Mouse (Mus musculus): ENCODE measurements at regions not wholly inside any gene's neighbourhood (a gene's known extent, or its start where the extent isn't known, plus 50 kb on each side); places are given as distances from the start of the nearest gene placed in this dataset.

GRCm38 (mm10) chr11:111568041-111568440 lies 502.1 kb downstream of the Kcnj2 start:
- TF ChIP-seq GATA1 (IDR thresholded peaks at IDR 0.05; ENCODE audit: low read length) = no peak

DNA sequence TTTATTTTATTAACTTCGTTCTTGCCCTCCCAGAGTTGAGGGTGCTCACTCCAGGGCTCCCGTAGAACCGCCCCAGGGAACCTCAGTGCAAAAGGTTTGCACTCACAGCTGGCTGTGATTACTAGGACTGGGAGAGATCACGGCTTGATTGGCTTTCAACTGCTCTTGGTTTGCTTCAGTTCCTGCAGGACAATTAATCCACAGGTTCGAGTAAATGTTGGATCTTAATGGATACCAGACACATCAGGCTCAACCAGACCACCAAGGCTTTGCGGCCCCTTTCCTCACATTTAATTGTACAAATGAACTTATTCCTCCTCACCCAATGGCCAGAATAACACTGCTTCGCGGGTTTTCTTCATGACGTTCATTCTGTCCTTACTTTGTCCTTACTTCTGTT lies 502.9 kb downstream of the Kcnj2 start:
- TF ChIP-seq GATA1 (IDR thresholded peaks at IDR 0.05; ENCODE audit: low read length) = no peak

DNA sequence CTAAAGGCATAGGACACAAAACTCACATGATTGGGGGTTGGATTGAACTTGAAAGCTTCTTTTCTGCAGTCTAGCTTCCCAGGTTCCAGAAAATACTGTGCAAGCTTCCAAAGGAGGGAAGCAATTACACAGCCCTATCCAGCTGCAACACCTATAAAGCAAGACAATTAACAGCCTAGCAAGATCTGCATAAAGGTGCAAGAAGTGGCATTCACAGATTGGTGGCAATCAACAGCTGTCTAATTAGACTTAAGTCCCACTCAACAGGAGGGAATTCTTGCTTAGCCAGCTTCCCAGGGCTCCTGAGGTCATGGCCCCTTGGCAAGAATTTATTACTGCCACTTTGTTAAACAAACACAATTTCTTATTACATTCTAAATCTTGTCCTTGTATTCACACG lies 511.9 kb downstream of the Kcnj2 start:
- TF ChIP-seq GATA1 (IDR thresholded peaks at IDR 0.05; ENCODE audit: low read length) = no peak

DNA sequence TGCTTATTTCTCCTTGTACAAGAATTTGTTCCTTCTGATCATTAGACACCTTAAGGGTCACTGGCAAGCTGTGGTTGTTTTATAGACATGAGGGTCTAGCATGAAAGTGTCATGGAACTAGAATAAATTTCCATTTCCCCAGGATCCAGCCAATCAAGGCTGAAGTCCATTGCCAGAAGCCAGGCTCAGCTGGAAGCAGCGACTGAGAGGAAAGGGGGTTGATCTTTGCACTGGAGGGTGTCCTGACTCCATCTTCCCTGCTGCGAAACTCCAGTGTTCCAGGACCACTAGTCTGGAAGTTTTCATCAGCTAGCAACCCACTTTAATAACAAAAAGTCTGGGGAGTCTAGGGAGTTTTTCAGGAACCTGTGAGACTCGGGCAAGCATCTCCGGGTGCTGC lies 517.0 kb downstream of the Kcnj2 start:
- TF ChIP-seq GATA1 (IDR thresholded peaks at IDR 0.05; ENCODE audit: low read length) = no peak

DNA sequence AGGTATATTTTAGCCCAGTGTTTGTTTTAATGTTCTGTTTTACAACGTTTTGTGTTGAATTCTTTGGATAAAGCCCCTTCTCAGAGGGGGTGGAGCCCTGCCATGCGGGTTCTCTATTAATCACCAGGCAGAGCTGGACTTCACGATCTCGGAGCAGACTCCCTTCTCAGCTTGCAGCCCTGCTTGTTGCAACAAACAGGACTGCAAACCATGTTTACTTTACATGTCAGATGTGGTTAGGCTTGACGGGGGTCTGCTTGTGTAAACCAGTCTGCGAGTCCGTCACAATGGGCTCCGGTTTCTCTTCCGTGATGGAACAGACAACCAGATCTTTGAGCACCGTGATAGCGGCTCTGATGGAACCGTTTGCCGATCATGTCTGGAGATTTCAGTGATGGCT lies 517.6 kb downstream of the Kcnj2 start:
- no peak for TF ChIP-seq GATA1 (IDR thresholded peaks at IDR 0.05; ENCODE audit: low read length)

DNA sequence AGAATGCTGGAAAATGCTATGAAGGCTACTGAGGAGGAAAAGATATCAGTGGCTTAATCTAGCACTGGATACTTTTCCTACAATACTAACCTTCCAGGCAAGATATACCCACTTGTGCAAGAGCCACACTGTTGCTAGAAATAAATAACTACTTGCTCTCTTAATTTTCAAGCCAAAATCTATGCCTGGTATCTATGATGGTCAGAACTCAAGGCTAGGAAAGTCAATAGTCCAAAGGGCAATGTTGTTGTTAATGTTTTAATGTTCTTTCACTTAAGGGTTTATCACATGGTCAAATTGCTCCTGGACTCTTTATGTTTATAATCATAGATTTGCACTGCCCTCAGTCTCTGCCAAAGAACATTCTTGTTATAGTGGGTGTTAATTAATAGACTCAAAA lies 533.5 kb downstream of the Kcnj2 start:
- no peak for TF ChIP-seq GATA1 (IDR thresholded peaks at IDR 0.05; ENCODE audit: low read length)

GRCm38 (mm10) chr11:111605146-111605545 lies 539.2 kb downstream of the Kcnj2 start:
- no peak for TF ChIP-seq GATA1 (IDR thresholded peaks at IDR 0.05; ENCODE audit: low read length)

GRCm38 (mm10) chr11:111610522-111611015 lies 544.6 kb downstream of the Kcnj2 start:
- no peak for TF ChIP-seq GATA1 (IDR thresholded peaks at IDR 0.05; ENCODE audit: low read length)

- TF ChIP-seq GATA1 (IDR thresholded peaks at IDR 0.05; ENCODE audit: low read length) = no peak
Measured at GRCm38 (mm10) chr11:111643603-111644002, 577.6 kb downstream of the Kcnj2 start.

GRCm38 (mm10) chr11:111652882-111653281 lies 586.9 kb downstream of the Kcnj2 start:
- TF ChIP-seq GATA1 (IDR thresholded peaks at IDR 0.05; ENCODE audit: low read length) = no peak

GRCm38 (mm10) chr11:111657778-111658177 lies 591.8 kb downstream of the Kcnj2 start:
- TF ChIP-seq GATA1 (IDR thresholded peaks at IDR 0.05; ENCODE audit: low read length) = no peak

DNA sequence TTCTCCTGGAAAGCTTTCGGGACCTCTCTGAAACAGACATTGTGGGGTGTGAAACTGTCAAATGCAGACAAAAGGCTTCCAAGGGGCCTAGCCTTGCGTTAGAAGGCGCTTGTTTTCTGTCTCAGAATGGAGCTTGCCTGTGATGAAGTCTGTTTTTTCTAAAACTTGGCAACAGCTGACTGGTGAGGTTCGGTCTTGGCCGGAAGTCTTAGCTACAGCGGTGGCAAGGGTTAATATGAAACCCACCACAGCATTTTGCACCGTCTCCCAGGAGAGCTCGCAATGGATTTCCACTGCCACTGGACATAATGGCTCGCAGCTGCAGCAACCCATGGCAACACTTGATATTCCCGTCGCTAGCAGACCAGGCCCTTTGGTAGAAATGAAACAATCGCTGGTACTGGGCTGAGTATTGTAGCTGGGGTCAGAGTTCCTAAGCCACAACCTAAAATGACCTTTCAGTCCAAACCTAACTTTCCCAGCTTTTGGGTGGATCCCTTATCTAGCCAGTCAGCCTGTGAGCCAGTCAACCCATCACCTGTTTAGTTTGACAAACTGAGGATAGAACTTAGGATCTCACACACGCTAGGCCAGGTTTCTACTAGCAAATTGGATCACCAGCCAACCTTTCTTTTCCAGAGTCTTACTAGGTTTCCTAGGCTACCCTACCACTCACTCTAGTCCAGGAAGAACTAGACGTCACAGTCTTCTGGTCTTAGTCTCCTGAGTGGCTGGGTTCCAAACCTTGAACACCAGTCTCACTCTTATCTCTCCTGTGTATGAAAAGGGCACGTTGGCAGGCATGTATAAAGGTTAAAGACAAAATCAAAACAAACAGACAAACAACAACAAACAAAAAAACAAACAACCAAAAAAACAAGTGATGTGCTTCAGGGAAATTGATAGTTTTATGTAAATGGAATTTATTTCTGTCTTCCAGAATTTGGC lies 592.7 kb downstream of the Kcnj2 start:
- TF ChIP-seq GATA1 (IDR thresholded peaks at IDR 0.05; ENCODE audit: low read length) = no peak

DNA sequence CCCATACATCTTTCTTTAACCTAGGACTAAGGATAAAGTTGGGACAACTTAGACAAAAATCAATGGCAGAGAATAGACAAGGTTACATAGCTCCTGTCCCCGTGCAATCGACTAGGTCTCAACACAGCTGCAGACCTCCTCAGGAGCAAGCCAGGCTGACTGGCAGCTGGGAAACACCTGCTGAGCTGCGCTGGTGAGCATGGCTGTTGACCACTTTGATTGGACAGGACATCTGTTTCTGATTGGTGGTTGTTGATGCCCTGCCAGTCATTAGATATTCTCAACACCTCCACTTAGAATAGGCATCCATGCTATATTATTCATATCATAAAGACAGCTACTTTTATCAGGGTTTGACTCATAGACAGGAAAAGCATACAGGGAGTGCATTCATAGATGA lies 597.3 kb downstream of the Kcnj2 start:
- no peak for TF ChIP-seq GATA1 (IDR thresholded peaks at IDR 0.05; ENCODE audit: low read length)

DNA sequence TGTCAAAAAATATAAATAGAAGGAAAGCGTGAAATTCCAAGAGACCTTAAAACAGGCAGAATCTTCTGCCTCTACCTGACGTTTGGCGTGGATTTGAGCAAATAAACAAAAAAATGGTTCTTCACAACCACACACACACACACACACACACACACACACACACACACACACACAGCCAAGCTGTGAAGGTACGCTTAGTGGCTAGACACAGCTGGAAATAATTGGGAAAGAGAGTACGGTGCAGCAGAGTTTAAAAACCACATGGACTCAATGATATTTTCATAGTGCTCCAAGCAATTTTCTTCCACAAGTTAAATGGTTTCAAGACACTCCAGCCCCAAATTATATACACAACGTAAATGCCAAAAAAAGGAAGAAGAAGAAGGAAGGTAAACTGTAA lies 600.4 kb downstream of the Kcnj2 start:
- no peak for TF ChIP-seq GATA1 (IDR thresholded peaks at IDR 0.05; ENCODE audit: low read length)

DNA sequence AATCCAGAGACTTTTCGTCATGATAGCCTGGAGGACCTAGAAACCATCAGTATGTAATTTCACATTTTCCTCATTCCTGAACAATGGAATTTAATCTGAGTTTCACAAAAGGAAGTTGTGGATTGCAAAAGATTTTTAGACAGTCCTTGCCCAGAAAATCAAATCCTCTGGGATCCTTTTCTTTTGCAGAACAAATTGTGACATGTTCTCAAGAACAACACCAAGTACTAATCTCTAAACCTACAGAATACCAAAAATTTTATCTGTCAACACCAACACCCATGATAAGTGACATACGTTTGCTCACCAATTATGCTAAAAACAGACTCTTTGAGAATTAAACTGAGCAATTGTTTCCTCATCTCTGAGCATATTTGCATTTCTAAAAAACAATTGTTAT lies 605.9 kb downstream of the Kcnj2 start:
- no peak for TF ChIP-seq GATA1 (IDR thresholded peaks at IDR 0.05; ENCODE audit: low read length)

DNA sequence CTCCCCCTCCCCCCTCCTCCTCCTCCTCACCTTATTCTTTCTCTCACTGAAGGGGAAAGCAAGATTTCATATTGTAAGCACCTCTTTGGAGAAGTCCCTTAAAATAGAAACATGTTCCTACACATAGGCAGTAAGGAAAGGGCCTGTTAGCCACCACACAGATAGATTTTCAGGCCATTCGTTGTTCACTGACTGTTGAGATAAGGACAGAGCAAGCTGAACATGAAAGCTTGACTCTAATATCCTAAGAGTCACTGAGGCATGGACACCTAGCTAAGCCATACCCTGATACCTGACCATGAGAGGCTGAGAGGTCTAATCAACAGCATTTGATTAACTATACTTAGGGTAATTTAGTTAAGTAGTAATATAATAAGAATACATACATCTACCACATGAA lies 609.7 kb downstream of the Kcnj2 start:
- TF ChIP-seq GATA1 (IDR thresholded peaks at IDR 0.05; ENCODE audit: low read length) = no peak

GRCm38 (mm10) chr11:111682341-111682740 lies 616.4 kb downstream of the Kcnj2 start:
- no peak for TF ChIP-seq GATA1 (IDR thresholded peaks at IDR 0.05; ENCODE audit: low read length)

Data from G1E-ER4 (cell line).